ENCODE assay signal across 15 mouse cellular contexts in the genomic region with DNA sequence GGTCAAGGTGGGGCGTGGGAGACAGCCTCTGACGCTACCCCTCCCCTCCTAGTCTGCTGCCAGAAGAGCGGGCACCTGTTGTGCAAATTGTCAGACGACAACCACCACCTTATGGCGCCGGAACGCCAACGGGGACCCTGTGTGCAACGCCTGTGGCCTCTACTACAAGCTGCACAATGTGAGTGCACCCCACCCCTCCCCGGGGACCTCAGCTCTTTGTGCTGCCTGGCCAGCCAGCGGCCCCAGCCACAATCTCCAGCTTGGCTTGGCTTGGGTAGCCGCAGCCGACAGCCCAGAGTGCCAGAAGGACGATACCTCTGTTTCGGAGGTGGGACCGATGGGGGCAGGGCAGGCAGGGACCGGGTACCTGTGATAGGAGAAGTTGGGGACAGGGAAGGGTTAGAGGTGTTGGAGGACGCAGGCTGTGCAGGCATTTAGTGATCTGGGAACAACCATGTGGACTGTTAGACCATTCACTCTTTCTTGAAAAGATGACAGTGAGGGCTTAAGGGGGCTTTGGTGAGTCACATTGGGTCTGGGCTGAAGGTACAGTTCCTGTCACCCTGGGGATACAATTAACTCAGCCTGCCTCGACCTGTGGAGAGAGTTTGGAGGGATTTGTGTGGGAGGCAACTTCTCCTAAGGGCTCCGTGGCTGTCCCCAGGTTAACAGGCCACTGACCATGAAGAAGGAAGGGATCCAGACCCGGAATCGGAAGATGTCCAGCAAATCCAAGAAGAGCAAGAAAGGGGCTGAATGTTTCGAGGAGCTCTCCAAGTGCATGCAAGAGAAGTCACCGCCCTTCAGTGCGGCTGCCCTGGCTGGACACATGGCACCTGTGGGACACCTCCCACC. TPM values are rescaled to one million over a fixed set of nuclear protein-coding genes. Genes with fewer than 3 reads are reported as not detected.
DNase-seq lines count a peak whose midpoint lies in the region; ATAC-seq lines count a peak whose summit lies in the region.
"Had no signal": no experiment of that assay in that cellular context is flagged by ENCODE, and none has a peak within 500 bp of the region (broad histone marks: within the 10 kb centered on the region; RNA-seq: fewer than 3 reads in every experiment).

No protein-coding gene starts in this region.

- no peaks in the 10 kb centered on the region; the same call in 1 of the 2 replicates for H3K36me3 ChIP-seq in kidney, embryonic 14.5 days (ENCODE audit: control insufficient read depth, insufficient read depth, low read length)
- H3K36me3 ChIP-seq: liver, embryonic 13.5 days had no signal

- no peaks in the 10 kb centered on the region for H3K9me3 ChIP-seq in kidney, embryonic 14.5 days (ENCODE audit: control insufficient read depth, low read length)
- H3K9me3 ChIP-seq: liver, embryonic 13.5 days had no signal

- H3K4me3 ChIP-seq in kidney, embryonic 14.5 days (ENCODE audit: low read length): no peak overlapping the region
- H3K4me3 ChIP-seq: liver, embryonic 13.5 days had no signal

- H3K27ac ChIP-seq in kidney, embryonic 14.5 days (ENCODE audit: low read depth, low read length): no peak overlapping the region
- H3K27ac ChIP-seq: liver, embryonic 13.5 days had no signal

- no peak for ATAC-seq in kidney, embryonic 14.5 days (ENCODE audit: low FRiP score, low TSS enrichment)

- intact Hi-C loops in heart, postnatal 36 days (cut with DNase I): loop anchor here (5.0 kb wide), 1 partner anchor 158 kb away; no protein-coding TSS in a partner anchor

- 13% methylated on average over 25 of the region's 25 CpGs for WGBS in kidney, embryonic 14.5 days

- DNase-seq in kidney, adult 11 months: no peak
- peak; percentile 64 for DNase-seq in MN1 (ENCODE audit: low spot score)
- DNase-seq in embryo, embryonic 9.5 days (ENCODE audit: extremely low spot score): peak; percentile 32
- DNase-seq in heart, postnatal 36 days: peak; percentile 57 to 58
- DNase-seq in left cerebral cortex, adult 18-20 months (ENCODE audit: low spot score in 2 of 2): no peak
- DNase-seq in right cerebral cortex, postnatal 14 days: no peak
- DNase-seq in frontal cortex, postnatal 25 days (ENCODE audit: low spot score in 2 of 2): no peak
- DNase-seq: layer of hippocampus, adult 9-11 months; liver, embryonic 13.5 days; spleen, adult 18-20 months had no signal

- H3K4me2 ChIP-seq in kidney, embryonic 14.5 days (replicated peaks; ENCODE audit: low read depth, low read length): peak overlapping the region; percentile 1; the same call in 1 of the 2 replicates
- H3K4me2 ChIP-seq: liver, embryonic 13.5 days had no signal

- no peak overlapping the region for H3K9ac ChIP-seq in kidney, embryonic 14.5 days (ENCODE audit: low read depth, low read length)
- H3K9ac ChIP-seq: liver, embryonic 13.5 days had no signal

- peaks cover 63% of the 10 kb centered on the region for H3K27me3 ChIP-seq in kidney, embryonic 14.5 days (ENCODE audit: control insufficient read depth, insufficient read depth, low read length)

- peaks cover 35% of the 10 kb centered on the region; the same call in 1 of the 2 replicates for H3K4me1 ChIP-seq in kidney, embryonic 14.5 days (ENCODE audit: control insufficient read depth, insufficient read depth, low read length)

RNA-seq across cellular contexts. Expression of a gene that starts 11.1 kb away (rescaled TPM):
- 27.2 and 44.6 TPM in 2 replicates for polyA plus RNA-seq in kidney, embryonic 14.5 days (2014; fragmentation: Nextera tagmentation; extraction: Ambion mirVana)
- 10 to 100 TPM; 17.3 to 20.1 TPM for total RNA-seq in heart, postnatal 36 days (2021)
- total RNA-seq in left cerebral cortex, adult 18-20 months (2021): 1 to 10 TPM; 6.1 to 6.8 TPM

RNA-seq across cellular contexts. Expression of a gene that starts 17.3 kb away (rescaled TPM):
- polyA plus RNA-seq in kidney, embryonic 14.5 days (2014; fragmentation: Nextera tagmentation; extraction: Ambion mirVana): not detected in 2 replicates
- not detected for total RNA-seq in heart, postnatal 36 days (2021)
- total RNA-seq in left cerebral cortex, adult 18-20 months (2021): not detected
- total RNA-seq: common myeloid progenitor, adult 5-6 weeks; MEL had no signal
- polyA plus RNA-seq: brain, embryonic 14.5 days; liver, embryonic 13.5 days; myocyte had no signal

Comparison
In these comparisons a context has a peak if more than half of its experiments do, and no peak if none do; other contexts are left out.
1. DNase-seq: peak in MN1 (single experiment), embryo, embryonic 9.5 days (single experiment) and heart, postnatal 36 days (2 of 2); none in kidney, adult 11 months (single experiment), left cerebral cortex, adult 18-20 months (0 of 2), right cerebral cortex, postnatal 14 days (single experiment) and frontal cortex, postnatal 25 days (0 of 2).